Mouse (Mus musculus) cerebellum, adult 2 months (tissue): ENCODE measurements around the gene Hoxb9. TPM values are rescaled to one million over a fixed set of nuclear protein-coding genes. Genes with fewer than 3 reads are reported as not detected.

Source experiments
- DNase-seq, 2 experiments: peaks; one replicate each; pipeline ENCODE4 v3.0.0; 2021
- H3K27ac ChIP-seq: fragments of 200-500 bp; 2 replicates; pipeline ENCODE4 v1.5.1; 2012; ENCODE audit warnings: low read length, control low read depth, inconsistent platforms; ENCODE audit not compliant: insufficient read depth
- H3K27me3 ChIP-seq: fragments of 200-500 bp; 2 replicates; pipeline ENCODE4 v1.6.1; 2012; ENCODE audit warnings: inconsistent platforms, mild to moderate bottlenecking, low read length, moderate library complexity; ENCODE audit not compliant: control insufficient read depth, insufficient read depth
- H3K4me1 ChIP-seq: fragments of 200-500 bp; 2 replicates; pipeline ENCODE4 v1.6.1; 2011; ENCODE audit warnings: low read length; ENCODE audit not compliant: control insufficient read depth, insufficient read depth
- H3K4me3 ChIP-seq: fragments of 200-500 bp; replicated peaks from 2 replicates; pipeline ENCODE3; 2011; ENCODE audit warnings: mild to moderate bottlenecking, low read depth, low read length, control low read depth; ENCODE audit not compliant: insufficient read depth
- CTCF ChIP-seq: fragments of 200-500 bp; IDR thresholded peaks from 2 replicates; pipeline ENCODE4 v1.5.1; 2011; ENCODE audit warnings: low read depth, mild to moderate bottlenecking, control low read depth, low read length, moderate library complexity, borderline replicate concordance; ENCODE audit not compliant: insufficient read depth
- POLR2A ChIP-seq: fragments of 200-500 bp; IDR thresholded peaks from 2 replicates; pipeline ENCODE4 v1.6.1; 2011; ENCODE audit warnings: low read length, control low read depth, borderline replicate concordance; ENCODE audit not compliant: insufficient read depth
- WGBS: fragments of 180-500 bp; shearing (Covaris S2); methylation state at CpG from one replicate; pipeline ENCODE4 v1.1.7; 2018; 5-methylcytosine and 5-hydroxymethylcytosine counted together
- polyA plus RNA-seq: library from polyadenylated mRNA; depleted of rRNA; stranded (reverse); fragments of >200 nt; gene quantifications from 2 replicates; pipeline ENCODE4 v1.2.3, GENCODE M21; 2012

Gene Hoxb9
- polyA plus RNA-seq, 1 experiment: not detected

- TF ChIP-seq CTCF: no peak
- no peak for TF ChIP-seq POLR2A
- H3K4me3 ChIP-seq: no peak overlapping the region
- WGBS: 1% methylated on average over 2 of the region's 2 CpGs
- no peak overlapping the region for H3K27ac ChIP-seq
- no peaks in the 10 kb centered on the region for H3K4me1 ChIP-seq
- DNase-seq: no peak
- peaks cover 24% of the 10 kb centered on the region; the same call in 1 of the 2 replicates for H3K27me3 ChIP-seq
Observed at GRCm38 (mm10) chr11:96296997-96297396, 25.7 kb downstream of the Hoxb9 start.

GRCm38 (mm10) chr11:96297428-96297827 is 26.2 kb downstream of the Hoxb9 start:
- H3K4me3 ChIP-seq: no peak overlapping the region
- H3K4me1 ChIP-seq: no peaks in the 10 kb centered on the region
- 3% methylated on average over 3 of the region's 3 CpGs for WGBS
- DNase-seq: no peak
- TF ChIP-seq CTCF (no peak), POLR2A (no peak)
- no peak overlapping the region for H3K27ac ChIP-seq
- peaks cover 23% of the 10 kb centered on the region; the same call in 1 of the 2 replicates for H3K27me3 ChIP-seq

GRCm38 (mm10) chr11:96297968-96298635 is 26.8 kb downstream of the Hoxb9 start:
- H3K4me1 ChIP-seq: no peaks in the 10 kb centered on the region
- 5% methylated on average over 11 of the region's 11 CpGs for WGBS
- H3K27ac ChIP-seq: no peak overlapping the region
- H3K27me3 ChIP-seq: peaks cover 24% of the 10 kb centered on the region; the same call in 1 of the 2 replicates
- TF ChIP-seq POLR2A: no peak
- no peak for TF ChIP-seq CTCF
- H3K4me3 ChIP-seq: no peak overlapping the region
- no peak for DNase-seq

- H3K4me1 ChIP-seq: no peaks in the 10 kb centered on the region
- H3K27ac ChIP-seq: no peak overlapping the region
- H3K27me3 ChIP-seq: peaks cover 21% of the 10 kb centered on the region; the same call in 1 of the 2 replicates
- H3K4me3 ChIP-seq: no peak overlapping the region
- no peak for TF ChIP-seq POLR2A
- TF ChIP-seq CTCF: no peak
- WGBS: 2% methylated on average over 66 of the region's 66 CpGs
- DNase-seq: no peak
Observed at GRCm38 (mm10) chr11:96298895-96299667, 27.8 kb downstream of the Hoxb9 start.

GRCm38 (mm10) chr11:96299781-96300180 is 28.5 kb downstream of the Hoxb9 start:
- peaks cover 21% of the 10 kb centered on the region; the same call in 1 of the 2 replicates for H3K27me3 ChIP-seq
- no peaks in the 10 kb centered on the region for H3K4me1 ChIP-seq
- no peak overlapping the region for H3K4me3 ChIP-seq

GRCm38 (mm10) chr11:96300354-96301063 is 29.3 kb downstream of the Hoxb9 start:
- WGBS: 2% methylated on average over 35 of the region's 35 CpGs
- H3K27ac ChIP-seq: no peak overlapping the region
- H3K27me3 ChIP-seq: peaks cover 20% of the 10 kb centered on the region; the same call in 1 of the 2 replicates
- no peak overlapping the region for H3K4me3 ChIP-seq
- TF ChIP-seq CTCF (no peak), POLR2A (no peak)
- no peak for DNase-seq
- no peaks in the 10 kb centered on the region for H3K4me1 ChIP-seq

More at GRCm38 (mm10) chr11:96299781-96300180, 28.5 kb downstream of the Hoxb9 start:
- no peak for TF ChIP-seq POLR2A
- TF ChIP-seq CTCF: no peak
- DNase-seq: no peak
- H3K27ac ChIP-seq: no peak overlapping the region
- 3% methylated on average over 9 of the region's 9 CpGs for WGBS

- no peak overlapping the region for H3K27ac ChIP-seq
- no peak overlapping the region for H3K4me3 ChIP-seq
- H3K4me1 ChIP-seq: no peaks in the 10 kb centered on the region
- no peak for TF ChIP-seq POLR2A
- no peak for TF ChIP-seq CTCF
- no peak for DNase-seq
- WGBS: 7% methylated on average over 10 of the region's 10 CpGs
- peaks cover 20% of the 10 kb centered on the region; the same call in 1 of the 2 replicates for H3K27me3 ChIP-seq
Observed at GRCm38 (mm10) chr11:96301064-96301431, 29.8 kb downstream of the Hoxb9 start.
